Mouse (Mus musculus): ENCODE results near the gene Nacc2. TPM values are rescaled to one million over a fixed set of nuclear protein-coding genes. Genes with fewer than 3 reads are reported as not detected.

Gene Nacc2
- polyA plus RNA-seq, 1 experiment = 10.7 TPM

DNA sequence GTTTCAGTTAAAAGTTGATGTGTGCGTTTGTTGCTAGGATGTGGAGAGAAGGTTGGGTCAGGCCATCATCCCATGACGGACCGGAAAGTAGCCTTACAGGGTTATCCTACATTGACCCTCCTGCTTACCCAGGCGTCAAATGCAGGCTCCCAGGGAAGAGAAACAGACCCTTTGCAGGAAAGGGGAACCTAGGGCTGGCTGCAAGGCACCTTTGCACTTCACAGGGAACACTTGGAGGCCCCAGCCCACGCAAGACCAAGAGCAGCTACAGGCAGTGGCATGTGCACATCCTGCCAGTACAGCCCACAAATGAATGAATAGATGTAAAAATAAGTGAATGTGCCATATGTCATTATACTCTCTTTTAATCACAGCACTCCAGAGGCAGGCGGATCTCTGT is 17.9 kb upstream of the Nacc2 start:
- 14% methylated on average over 6 of the region's 6 CpGs for WGBS
- TF ChIP-seq CTCF (IDR thresholded peaks at IDR 0.05; ENCODE audit: extremely low read depth, insufficient read depth, insufficient read length, insufficient replicate concordance) = no peak
- TF ChIP-seq POLR2A (IDR thresholded peaks at IDR 0.05; ENCODE audit: low read depth, low read length) = no peak
- H3K4me1 ChIP-seq (ENCODE audit: control insufficient read depth, insufficient read depth, insufficient read length) = peaks cover 5% of the 10 kb centered on the region; the same call in 1 of the 2 replicates

DNA sequence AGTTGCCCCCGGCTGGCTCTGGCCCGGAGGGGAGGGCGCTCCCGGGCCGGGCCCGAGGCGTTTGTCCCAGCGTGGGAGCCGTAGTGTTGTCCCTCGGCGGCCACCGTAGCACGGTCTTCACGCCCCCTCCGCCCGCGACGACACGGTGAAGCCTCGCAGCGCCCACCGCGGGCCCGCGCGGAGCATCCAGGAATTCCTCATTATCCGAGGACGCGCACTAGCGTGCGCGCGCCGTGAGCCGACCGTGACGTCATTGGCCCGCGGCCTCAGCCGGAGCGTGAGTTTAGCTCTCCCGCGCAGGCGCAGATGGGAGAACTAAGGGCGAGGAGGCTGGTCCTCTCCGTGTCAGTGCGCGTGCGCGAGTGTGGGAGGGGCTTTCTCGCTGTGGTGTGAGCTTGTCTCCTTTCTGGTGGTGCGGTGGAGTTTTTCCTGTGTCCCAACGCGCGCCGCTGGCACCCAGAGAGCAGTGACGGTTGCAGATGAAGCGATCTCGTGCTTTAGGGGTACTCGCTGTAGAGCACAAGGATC is 17.3 kb upstream of the Nacc2 start:
- peak; percentile 93 to 99 for DNase-seq (ENCODE audit: low read depth in 1 of 2, low spot score in 2 of 2)
- no peak for TF ChIP-seq CTCF (IDR thresholded peaks at IDR 0.05; ENCODE audit: extremely low read depth, insufficient read depth, insufficient read length, insufficient replicate concordance)
- TF ChIP-seq POLR2A (IDR thresholded peaks at IDR 0.05; ENCODE audit: low read depth, low read length) = peak; percentile 53; the same call in 1 of the 2 replicates
- Histone ChIP-seq H3K27me3 (ENCODE audit: control insufficient read depth, insufficient read depth, low read length) (no peaks in the 10 kb centered on the region), H3K4me3 (ENCODE audit: extremely low read depth, insufficient read depth, insufficient read length) (peak overlapping the region; percentile 63), H3K27ac (ENCODE audit: insufficient read depth, low read length) (peak overlapping the region; percentile 84), H3K4me1 (ENCODE audit: control insufficient read depth, insufficient read depth, insufficient read length) (peaks cover 5% of the 10 kb centered on the region; the same call in 1 of the 2 replicates), H3K36me3 (ENCODE audit: control insufficient read depth, insufficient read depth, low read length) (peaks cover 3% of the 10 kb centered on the region; the same call in 1 of the 2 replicates)
- under 1% methylated on average over 60 of the region's 60 CpGs for WGBS

More for the DNA sequence above, 17.9 kb upstream of the Nacc2 start:
- H3K36me3 ChIP-seq (ENCODE audit: control insufficient read depth, insufficient read depth, low read length) = peaks cover 3% of the 10 kb centered on the region; the same call in 1 of the 2 replicates
- DNase-seq (ENCODE audit: low read depth in 1 of 2, low spot score in 2 of 2) = no peak
- H3K4me3 ChIP-seq (ENCODE audit: extremely low read depth, insufficient read depth, insufficient read length) = peak overlapping the region; percentile 63
- H3K27ac ChIP-seq (ENCODE audit: insufficient read depth, low read length) = peak overlapping the region; percentile 69
- H3K27me3 ChIP-seq (ENCODE audit: control insufficient read depth, insufficient read depth, low read length) = no peaks in the 10 kb centered on the region

DNA sequence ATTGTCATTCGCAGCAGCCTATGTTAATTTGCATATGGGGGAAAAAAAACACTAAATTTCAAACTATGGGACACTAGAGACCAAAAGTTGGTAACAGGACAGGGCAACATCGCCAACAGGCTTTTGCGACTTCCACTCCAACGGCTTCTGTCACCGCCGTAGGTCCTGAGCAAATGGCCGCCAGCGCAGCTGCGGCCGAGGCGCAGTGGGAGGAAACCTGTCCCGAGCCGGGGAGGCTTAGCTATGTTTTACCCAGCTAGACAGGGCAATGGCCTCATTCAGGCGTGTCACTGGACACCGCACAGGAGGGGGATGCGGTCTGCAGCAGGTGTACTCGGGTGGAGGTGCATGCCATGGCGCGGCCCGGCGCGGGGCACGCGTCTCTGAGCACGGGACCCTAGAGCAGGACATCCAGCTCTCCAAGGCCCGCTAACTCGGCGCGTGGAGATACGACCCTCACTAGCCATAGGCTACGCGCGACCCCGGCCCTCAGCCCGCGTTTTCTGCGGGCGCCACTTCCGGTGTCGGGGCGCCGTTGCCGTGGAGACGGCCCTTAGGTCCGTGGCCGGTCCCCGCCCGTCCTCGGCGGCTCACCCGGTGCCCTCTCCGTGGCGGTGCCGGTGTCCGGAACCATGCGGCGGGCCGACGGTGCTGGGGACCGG is 16.7 kb upstream of the Nacc2 start:
- H3K4me3 ChIP-seq (ENCODE audit: extremely low read depth, insufficient read depth, insufficient read length) = peak overlapping the region; percentile 63
- peaks cover 5% of the 10 kb centered on the region; the same call in 1 of the 2 replicates for H3K4me1 ChIP-seq (ENCODE audit: control insufficient read depth, insufficient read depth, insufficient read length)
- peak; percentile 29 to 60 for DNase-seq (ENCODE audit: low read depth in 1 of 2, low spot score in 2 of 2)
- no peak for TF ChIP-seq CTCF (IDR thresholded peaks at IDR 0.05; ENCODE audit: extremely low read depth, insufficient read depth, insufficient read length, insufficient replicate concordance)
- no peak for TF ChIP-seq POLR2A (IDR thresholded peaks at IDR 0.05; ENCODE audit: low read depth, low read length)
- H3K27ac ChIP-seq (ENCODE audit: insufficient read depth, low read length) = peak overlapping the region; percentile 84
- no peaks in the 10 kb centered on the region for H3K27me3 ChIP-seq (ENCODE audit: control insufficient read depth, insufficient read depth, low read length)
- peaks cover 3% of the 10 kb centered on the region; the same call in 1 of the 2 replicates for H3K36me3 ChIP-seq (ENCODE audit: control insufficient read depth, insufficient read depth, low read length)
- WGBS = 1% methylated on average over 60 of the region's 60 CpGs

DNA sequence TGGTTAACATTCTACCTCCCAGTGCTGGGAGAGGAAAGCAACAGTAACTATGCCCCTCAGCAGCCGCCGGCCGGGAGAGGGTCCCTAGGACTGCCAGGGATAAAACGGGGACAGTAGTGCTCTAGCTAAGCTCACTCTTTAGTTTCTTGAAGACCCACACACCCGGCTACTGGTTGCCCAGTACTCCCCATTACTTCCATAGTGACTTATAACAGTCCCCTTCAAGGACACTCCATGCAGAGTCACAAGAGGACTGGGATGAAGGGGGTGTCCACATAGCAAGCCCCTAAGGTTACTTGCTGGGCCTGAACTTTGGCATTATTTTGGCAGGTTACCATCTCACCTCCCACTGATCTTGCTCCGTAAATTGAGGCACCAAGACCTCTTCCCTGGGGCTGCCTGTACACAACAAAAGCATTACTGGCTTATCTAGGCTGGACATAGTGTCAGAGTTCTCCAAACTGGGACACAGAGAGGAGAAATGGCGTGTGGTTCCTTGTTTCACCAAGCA is 16.1 kb upstream of the Nacc2 start:
- TF ChIP-seq POLR2A (IDR thresholded peaks at IDR 0.05; ENCODE audit: low read depth, low read length) = no peak
- no peak for TF ChIP-seq CTCF (IDR thresholded peaks at IDR 0.05; ENCODE audit: extremely low read depth, insufficient read depth, insufficient read length, insufficient replicate concordance)
- peaks cover 5% of the 10 kb centered on the region; the same call in 1 of the 2 replicates for H3K4me1 ChIP-seq (ENCODE audit: control insufficient read depth, insufficient read depth, insufficient read length)
- no peaks in the 10 kb centered on the region for H3K27me3 ChIP-seq (ENCODE audit: control insufficient read depth, insufficient read depth, low read length)
- peak overlapping the region; percentile 63 for H3K4me3 ChIP-seq (ENCODE audit: extremely low read depth, insufficient read depth, insufficient read length)
- DNase-seq (ENCODE audit: low read depth in 1 of 2, low spot score in 2 of 2) = no peak
- peaks cover 3% of the 10 kb centered on the region; the same call in 1 of the 2 replicates for H3K36me3 ChIP-seq (ENCODE audit: control insufficient read depth, insufficient read depth, low read length)
- WGBS = 61% methylated on average over 7 of the region's 7 CpGs
- H3K27ac ChIP-seq (ENCODE audit: insufficient read depth, low read length) = peak overlapping the region; percentile 84; the same call in 1 of the 2 replicates

DNA sequence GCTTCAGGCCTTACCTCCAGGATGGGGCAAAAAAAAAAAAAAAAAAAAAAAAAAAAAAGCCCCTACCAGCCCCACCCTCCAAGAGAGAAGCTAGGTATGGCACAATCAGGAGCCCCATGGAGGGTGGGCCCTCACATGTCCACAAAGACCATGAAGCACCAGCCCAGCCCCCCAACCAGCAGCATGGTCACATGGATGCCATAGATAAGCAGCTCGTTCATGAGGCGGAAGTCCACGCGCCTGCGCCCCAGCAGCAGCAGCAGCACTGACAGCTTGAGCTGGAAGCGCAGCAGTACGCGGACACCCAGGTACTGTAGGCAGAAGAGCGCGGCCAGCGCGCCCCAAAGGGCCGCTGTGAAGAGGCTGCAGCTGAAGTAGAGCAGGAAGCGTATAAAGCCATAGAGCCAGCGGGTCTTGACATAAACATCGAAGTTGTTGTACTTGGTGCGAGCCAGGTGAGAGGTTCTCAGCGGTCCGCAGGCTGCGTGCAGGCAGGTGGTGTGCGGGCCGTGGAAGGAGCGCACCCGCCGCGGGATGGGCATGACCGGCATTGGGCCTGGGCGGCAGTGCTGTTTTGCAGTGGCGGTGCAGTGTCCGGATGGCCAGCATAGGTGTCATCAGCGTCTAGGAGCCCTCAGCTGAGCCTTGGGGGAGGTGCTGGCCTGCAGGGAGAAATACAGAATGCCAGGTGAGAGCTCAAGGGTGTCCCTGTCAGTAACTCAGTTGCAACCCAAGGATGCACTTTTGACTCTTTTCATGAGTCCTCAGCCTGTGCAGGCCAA is 15.4 kb upstream of the Nacc2 start:
- TF ChIP-seq CTCF (IDR thresholded peaks at IDR 0.05; ENCODE audit: extremely low read depth, insufficient read depth, insufficient read length, insufficient replicate concordance) (no peak), POLR2A (IDR thresholded peaks at IDR 0.05; ENCODE audit: low read depth, low read length) (no peak)
- Histone ChIP-seq H3K27ac (ENCODE audit: insufficient read depth, low read length) (no peak overlapping the region), H3K36me3 (ENCODE audit: control insufficient read depth, insufficient read depth, low read length) (peaks cover 3% of the 10 kb centered on the region; the same call in 1 of the 2 replicates), H3K27me3 (ENCODE audit: control insufficient read depth, insufficient read depth, low read length) (no peaks in the 10 kb centered on the region), H3K4me3 (ENCODE audit: extremely low read depth, insufficient read depth, insufficient read length) (no peak overlapping the region), H3K4me1 (ENCODE audit: control insufficient read depth, insufficient read depth, insufficient read length) (peaks cover 5% of the 10 kb centered on the region; the same call in 1 of the 2 replicates)
- DNase-seq (ENCODE audit: low read depth in 1 of 2, low spot score in 2 of 2) = no peak
- WGBS = 78% methylated on average over 31 of the region's 31 CpGs

DNA sequence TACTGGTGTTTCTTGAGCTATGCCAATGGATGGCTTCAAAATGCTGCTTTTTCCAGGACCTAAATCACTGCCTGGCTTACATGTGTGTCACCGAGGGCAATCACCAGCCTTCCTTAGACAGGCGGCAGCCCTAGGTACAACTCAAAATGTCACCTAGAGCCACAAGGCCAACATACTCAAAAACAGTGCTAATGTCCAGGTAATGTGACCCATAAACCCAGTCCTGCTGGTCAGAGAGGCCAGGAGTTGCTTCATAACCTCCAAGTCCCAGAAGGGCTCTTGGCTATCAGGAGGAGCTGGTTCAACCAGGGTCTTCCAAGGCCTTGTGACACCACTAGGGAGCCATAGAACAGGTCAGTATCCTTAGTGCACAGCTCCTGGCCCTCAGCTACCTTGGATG is 11.6 kb upstream of the Nacc2 start:
- DNase-seq (ENCODE audit: low read depth in 1 of 2, low spot score in 2 of 2) = no peak
- Histone ChIP-seq H3K36me3 (ENCODE audit: control insufficient read depth, insufficient read depth, low read length) (peaks cover 3% of the 10 kb centered on the region; the same call in 1 of the 2 replicates), H3K4me3 (ENCODE audit: extremely low read depth, insufficient read depth, insufficient read length) (no peak overlapping the region), H3K27ac (ENCODE audit: insufficient read depth, low read length) (no peak overlapping the region), H3K27me3 (ENCODE audit: control insufficient read depth, insufficient read depth, low read length) (no peaks in the 10 kb centered on the region), H3K4me1 (ENCODE audit: control insufficient read depth, insufficient read depth, insufficient read length) (peaks cover 3% of the 10 kb centered on the region; the same call in 1 of the 2 replicates)
- TF ChIP-seq POLR2A (IDR thresholded peaks at IDR 0.05; ENCODE audit: low read depth, low read length) = no peak
- TF ChIP-seq CTCF (IDR thresholded peaks at IDR 0.05; ENCODE audit: extremely low read depth, insufficient read depth, insufficient read length, insufficient replicate concordance) = no peak
- 92% methylated on average over 2 of the region's 2 CpGs for WGBS

Measured in spleen, adult 2 months (tissue).